Mouse (Mus musculus) spleen, adult 12 weeks (tissue): ENCODE data around the gene Phf12.
"Not testable (repeated sequence)": the region's sequence is repeated elsewhere in the genome, so short reads cannot be mapped to it uniquely, and the experiment has no call there.

Experiments
- DNase-seq: peaks from one replicate; pipeline ENCODE4 v3.0.0; 2022; ENCODE audit warnings: low spot score

Gene Phf12

DNA sequence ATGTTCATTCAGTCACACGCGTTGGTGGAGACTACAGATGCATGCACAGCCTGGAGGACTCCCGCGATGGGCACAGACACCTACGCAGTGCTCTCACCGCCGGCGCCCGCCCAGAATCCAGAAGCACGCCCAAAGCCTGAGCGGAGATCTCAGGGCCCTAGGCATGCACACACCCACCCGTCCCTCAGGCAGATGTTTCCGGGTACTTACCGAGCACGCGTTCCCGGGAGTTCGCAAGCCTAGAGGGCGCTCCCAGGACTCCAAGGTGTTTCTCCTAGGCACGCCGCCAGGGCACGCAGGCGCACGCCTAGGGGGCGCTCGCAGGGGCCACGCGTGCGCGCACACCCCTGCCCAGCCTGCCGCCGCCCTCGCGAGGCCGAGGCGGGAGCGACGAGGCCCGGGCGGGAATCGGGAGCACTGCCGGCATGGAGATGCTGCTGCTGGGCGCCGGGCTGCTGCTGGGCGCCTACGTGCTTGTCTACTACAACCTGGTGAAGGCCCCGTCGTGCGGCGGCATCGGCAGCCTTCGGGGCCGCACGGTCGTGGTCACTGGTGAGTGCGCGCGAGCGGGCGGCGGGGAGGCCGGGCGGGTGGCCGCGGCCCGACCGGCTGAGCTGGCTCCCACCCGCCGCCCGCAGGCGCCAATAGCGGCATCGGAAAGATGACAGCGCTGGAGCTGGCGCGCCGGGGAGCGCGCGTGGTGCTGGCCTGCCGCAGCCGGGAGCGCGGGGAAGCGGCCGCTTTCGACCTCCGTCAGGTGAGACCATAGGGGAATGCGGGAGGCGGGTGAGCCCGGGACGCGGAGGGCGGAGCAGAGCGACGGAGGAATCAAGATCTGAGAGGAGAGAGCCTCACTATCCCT, 49.6 kb downstream of the Phf12 start, which contains the start of gene Dhrs13:
Gene Dhrs13, plus strand, starts transcription at position 334 of the 862 bp plus-strand sequence.
- peak; percentile 87 for DNase-seq

GRCm38 (mm10) chr11:78032809-78033195, 50.2 kb downstream of the Phf12 start:
- no peak for DNase-seq

- DNase-seq: no peak
Observed at GRCm38 (mm10) chr11:78033931-78034617, 51.5 kb downstream of the Phf12 start.

GRCm38 (mm10) chr11:78036791-78037190, 54.2 kb downstream of the Phf12 start:
- no peak for DNase-seq

DNA sequence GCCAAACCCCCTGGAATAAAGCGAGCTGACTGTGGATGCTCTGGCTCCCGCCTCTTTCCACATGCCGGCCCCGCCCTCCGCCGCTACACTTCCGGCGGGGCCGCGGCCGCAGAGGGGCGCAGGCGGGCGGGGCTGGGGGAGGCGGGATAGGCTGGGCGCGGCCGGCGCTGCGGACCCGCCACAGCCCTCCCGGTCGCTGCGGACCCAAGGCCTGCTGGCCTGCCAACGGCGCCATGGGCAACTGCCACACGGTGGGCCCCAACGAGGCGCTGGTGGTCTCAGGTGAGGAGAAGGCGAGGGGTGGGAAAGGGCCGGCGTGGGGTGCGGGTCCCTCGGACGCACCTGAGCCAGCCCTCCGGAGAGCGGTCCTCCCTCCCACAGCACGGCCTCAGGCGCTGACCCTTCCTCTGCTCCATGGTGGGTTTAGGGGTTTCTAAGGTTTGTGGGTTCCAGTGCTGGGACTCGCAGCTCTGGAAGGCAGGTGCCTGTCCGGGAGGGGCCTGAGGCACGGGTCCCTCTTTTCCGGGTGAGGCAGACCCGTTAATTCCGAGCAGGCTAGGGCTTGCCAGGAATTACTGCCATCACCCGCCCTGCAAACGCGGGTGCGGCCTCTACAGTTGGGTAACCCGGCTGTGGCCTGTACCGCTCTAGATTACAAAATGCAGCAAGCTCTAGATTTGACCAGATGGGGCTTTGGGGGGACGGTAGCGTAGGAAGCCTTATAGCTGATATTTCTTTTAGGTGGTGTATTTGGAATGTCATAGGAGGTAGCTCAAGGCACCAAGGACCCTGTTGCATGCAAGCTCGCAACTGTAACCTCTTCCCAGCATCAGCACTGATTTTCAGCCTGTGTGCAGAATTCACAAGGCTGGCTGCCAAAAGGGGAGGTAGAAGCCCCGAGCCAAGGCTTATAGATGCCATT, 55.5 kb downstream of the Phf12 start, which contains the start of gene Flot2:
Gene Flot2, plus strand, starts transcription at position 101 of the 922 bp plus-strand sequence.
- DNase-seq: no peak

DNA sequence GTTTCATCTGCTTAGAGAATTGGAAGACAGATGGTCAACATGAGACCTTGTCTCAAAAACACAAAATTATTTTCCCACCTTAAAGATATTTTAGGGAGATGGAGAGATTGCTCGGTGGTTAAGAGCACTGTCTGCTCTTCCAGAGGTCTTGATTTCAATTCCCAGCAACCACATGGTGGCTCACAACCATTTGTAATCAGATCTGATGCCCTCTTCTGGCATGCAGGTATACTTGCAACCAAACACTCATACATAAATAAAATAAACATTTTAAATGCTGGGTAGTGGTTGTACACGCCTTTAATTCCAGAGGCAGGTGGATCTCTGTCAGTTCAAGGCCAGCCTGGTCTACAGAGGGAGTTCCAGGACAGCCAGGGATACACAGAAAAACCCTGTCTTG, 58.3 kb downstream of the Phf12 start:
- no peak for DNase-seq

GRCm38 (mm10) chr11:78042290-78042870, 59.8 kb downstream of the Phf12 start:
- DNase-seq: not testable (repeated sequence)

- no peak for DNase-seq
Observed at GRCm38 (mm10) chr11:78044758-78045251, 62.3 kb downstream of the Phf12 start.

DNA sequence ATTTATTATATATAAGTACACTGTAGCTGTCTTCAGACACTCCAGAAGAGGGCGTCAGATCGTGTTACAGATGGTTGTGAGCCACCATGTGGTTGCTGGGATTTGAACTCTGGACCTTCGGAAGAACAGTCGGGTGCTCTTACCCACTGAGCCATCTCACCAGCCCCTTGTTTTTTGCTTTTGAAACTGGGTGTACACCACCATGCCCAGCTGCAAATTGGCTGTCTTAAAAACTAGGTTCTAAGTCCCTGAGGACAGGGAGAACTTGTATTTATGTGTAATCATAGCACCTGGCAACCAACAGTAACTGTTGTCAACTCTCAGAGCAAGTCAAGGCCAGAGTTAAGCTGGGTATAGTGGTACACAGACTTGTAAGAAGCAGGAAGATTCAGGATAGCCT, 66.1 kb downstream of the Phf12 start:
- not testable (repeated sequence) for DNase-seq

- DNase-seq: no peak
Observed at GRCm38 (mm10) chr11:78053078-78053477, 70.5 kb downstream of the Phf12 start.

DNA sequence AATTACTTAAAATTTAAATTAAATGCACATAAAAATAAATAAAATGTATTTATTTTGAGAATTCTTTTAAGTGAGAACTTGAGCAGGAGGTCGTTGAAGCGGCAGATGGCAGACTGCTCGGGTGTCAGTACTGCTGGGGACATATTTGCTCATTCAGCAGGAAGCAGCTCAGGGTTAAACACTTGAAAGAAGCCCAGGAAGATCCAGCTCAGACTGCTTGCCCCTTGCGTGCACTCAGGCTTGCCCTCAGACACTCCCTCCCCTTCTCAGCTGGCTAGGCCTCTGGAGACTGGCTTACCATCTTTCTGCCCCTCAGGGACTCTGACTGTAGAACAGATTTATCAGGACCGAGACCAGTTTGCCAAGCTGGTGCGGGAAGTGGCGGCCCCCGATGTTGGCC, 74.4 kb downstream of the Phf12 start:
- no peak for DNase-seq

GRCm38 (mm10) chr11:78059833-78060757, 77.5 kb downstream of the Phf12 start:
- DNase-seq: peak; percentile 65

DNA sequence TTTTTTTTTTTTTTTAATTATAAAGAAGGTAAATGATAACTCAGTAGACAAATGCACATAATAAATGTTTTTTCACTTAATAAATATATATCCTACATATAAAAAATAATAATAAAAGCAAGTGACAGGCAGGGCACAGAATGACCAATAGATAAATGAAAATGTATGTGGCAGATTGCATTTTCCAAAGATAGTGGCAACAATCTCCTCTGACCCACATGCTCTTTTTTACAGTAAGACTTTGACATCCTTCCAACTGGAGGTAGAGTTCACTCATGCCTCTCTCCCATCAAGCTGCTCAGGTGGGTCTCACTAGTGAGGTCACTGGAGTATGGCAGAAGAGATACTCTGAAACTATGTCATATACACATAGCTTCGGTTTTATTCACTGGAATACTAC, 80.0 kb downstream of the Phf12 start:
- no peak for DNase-seq

- peak; percentile 63 for DNase-seq
Observed at GRCm38 (mm10) chr11:78065906-78066305, 83.4 kb downstream of the Phf12 start.

DNA sequence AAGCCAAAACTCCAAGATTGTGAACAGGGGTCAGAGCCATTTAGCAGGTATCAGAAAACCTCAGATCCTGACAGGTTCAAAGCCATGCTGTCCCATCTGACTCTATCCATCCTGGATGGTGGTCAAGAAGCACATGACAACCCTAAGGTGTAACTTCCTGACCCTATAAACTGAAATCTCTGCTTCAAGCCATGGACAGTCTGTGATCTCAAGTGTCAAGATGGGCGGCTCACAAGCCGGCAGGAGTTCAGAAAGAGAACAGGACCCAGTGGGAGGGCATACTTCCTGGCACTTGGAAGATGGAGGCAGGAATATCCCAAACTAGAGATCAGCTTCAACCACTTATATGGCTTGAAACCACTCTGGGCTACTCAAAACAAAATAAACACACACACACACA, 84.1 kb downstream of the Phf12 start:
- DNase-seq: no peak

GRCm38 (mm10) chr11:78067566-78067965, 85.0 kb downstream of the Phf12 start:
- DNase-seq: no peak

DNA sequence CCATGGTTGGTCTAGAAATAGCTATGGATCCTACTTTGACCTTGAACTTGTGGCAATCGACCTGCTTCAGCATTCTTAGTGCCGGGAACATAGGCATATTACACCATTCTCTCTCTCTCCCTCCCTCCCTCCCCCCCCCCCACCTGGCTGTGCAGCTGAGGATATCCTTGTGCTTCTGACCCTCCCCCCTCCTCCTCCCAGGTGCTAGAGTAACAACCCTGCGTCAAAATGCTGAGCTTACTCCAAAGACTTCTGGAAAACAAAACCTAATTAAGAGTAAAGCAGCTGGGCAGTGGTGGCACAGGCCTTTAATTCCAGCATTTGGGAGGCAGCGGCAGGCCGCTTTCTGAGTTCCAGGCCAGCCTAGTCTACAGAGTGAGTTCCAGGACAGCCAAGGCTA, 86.6 kb downstream of the Phf12 start:
- DNase-seq: no peak

DNA sequence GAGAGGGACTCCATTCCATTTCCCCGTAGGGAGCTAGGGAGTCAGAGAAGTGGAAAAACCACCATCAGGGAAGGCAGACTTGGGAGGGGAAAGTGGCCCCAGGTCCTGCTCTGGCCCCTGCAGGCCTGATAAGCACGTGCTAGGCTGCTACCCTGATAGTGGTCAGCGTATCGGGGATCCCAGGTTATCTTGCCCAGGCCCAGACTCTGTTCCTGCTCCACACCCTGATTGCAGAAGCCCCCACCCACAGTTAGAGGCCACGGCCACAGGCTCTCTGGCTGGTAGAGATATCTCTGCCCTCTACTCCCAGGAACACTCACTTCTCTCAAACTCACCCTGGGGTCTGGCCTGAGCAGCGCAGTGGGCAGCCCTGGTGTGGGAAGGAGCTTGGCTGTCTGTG, 87.1 kb downstream of the Phf12 start:
- DNase-seq: peak; percentile 72

DNA sequence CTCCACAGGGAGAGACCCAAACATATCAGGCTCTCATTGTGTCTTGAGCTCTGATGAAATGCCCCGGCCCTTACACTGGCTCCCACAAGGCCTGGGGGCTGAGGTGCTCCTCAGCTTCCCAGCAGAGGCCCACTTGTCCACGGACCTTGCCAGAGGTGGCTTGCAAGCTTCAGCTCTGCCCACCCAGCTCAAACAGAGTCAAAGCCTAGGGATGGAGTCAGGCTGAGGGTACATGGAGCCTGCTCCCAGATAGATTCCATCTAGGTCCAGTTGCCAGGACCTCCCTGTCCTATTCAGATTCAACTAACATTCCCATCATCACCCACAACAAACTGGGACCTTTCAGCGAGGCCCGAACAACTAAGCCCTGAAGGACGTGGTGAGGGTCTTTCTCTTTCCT, 89.4 kb downstream of the Phf12 start:
- DNase-seq: no peak

GRCm38 (mm10) chr11:78072425-78073130, 90.0 kb downstream of the Phf12 start:
- DNase-seq: peak; percentile 74
